Mouse (Mus musculus) T-helper 17 cell (primary cell): ENCODE data around the gene Vmn2r6.
"Not testable (repeated sequence)": the region's sequence is repeated elsewhere in the genome, so short reads cannot be mapped to it uniquely, and the experiment has no call there.

Experiments
- in situ Hi-C, 2 experiments: fragments of 300-600 bp; cut with MboI, MseI; formaldehyde crosslinking; loops; 1 replicate in 1 of 2; 2 replicates in 1 of 2; pipeline ENCODE4 v1.15.1; 2025; ENCODE audit warnings: high pct_unique_total_duplicates in 2 of 2

Gene Vmn2r6

DNA sequence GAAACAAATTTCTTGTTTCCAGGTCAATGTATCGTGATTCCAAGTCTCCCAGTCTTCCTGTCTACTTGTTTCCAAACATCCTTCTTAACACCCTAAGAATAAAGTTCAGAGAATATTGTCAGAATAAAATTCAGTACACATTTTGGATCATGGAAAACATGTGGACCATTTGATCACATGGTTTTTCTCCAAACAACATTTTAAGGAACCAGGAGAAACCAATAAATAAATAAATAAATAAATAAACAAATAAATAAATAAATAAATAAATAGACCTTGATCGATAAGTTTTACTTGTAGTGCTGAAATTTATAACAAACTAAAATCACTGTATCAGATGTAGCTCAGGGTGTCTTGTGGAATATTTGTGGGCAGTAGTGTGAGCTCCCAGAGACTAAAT, at the start of gene Vmn2r6:
TSS of gene Vmn2r6 (minus strand) at position 101 of the 400 bp plus-strand sequence.
- in situ Hi-C loops: loop anchor here (5.0 to 10.0 kb wide), 2 partner anchors 148 to 151 kb away; partner anchors contain the start of gene Vmn2r4 (in 2 of the 2)

DNA sequence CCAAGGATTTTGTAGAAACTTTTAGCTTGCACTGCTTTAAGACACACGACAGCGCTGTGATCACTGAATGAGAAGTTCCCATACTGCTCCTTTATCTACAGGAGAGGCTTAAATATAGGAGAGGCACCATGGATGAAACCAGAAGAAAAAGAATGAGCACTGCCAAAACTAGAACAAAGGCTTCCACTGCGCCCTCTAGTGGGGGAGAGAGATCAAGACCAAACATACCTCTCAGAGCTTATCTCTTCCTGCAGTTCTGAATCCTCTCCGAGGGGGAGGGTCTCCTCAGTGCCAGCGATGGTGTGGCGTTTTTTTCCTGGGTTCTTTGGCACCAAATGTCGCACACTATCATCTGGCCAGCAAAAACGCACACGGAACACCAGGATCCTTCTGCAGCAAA, 22.0 kb upstream of the Vmn2r6 start:
- in situ Hi-C loops: no loop called here

DNA sequence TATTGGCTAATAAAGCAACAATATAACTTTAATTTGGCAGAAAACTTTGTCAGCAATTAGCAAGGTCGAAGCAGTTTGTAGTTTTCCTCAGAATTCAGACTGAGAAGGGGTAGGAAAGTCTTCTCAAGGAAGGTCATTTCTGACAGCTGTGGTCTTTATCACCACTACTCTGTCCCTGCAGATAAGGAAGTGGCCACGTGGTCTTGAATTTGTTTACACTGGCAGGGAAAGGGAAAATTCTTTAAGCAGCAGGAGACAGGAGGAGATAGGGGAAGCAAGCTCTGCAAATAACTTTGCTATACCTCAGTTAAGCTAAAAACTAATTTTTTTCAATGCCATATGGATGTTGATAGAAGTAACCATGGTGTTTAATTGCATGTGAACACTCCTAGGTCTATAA, 3.2 kb upstream of the Vmn2r6 start:
- in situ Hi-C loops: loop anchor here (5.0 to 10.0 kb wide), 2 partner anchors 151 to 154 kb away; partner anchors contain the start of gene Vmn2r4 (in 2 of the 2)

DNA sequence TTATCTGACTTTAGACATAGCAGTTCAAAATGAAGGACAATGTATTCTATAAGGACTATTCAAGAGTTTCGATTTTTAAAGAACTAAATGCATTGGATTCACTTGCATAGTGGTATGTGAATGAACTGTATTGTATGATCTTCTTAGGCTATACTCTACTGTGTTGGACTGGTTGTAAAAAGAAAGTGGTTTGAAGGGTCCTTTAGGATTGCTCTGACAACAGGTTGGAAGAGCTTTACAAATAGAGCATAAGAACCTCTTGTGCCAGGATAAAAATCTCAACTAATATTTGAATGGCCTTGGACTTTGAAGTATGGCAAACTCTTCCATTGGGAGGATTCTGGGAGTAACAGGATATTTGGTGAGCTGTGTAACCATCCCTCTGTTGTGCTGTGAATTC, 42.0 kb downstream of the Vmn2r6 start:
- in situ Hi-C loops: not testable (repeated sequence)

DNA sequence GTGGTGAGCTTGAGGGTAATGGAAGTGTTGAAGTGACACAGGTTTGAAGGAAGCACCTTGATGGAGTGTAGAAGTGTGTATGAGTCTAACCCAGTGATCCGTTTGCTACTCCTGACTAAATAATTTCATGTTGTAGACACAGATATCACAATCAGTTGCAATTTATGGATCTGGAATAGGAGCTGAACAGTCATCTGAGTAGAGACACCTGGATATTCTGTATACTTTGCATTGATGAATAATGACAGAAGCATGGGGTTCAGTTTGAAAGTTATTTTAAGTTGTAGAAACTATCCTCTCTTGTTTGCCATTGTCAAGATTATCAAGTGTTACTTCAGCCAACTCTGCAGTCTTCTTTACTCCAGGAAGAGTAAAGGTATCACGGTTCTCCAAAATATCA, 55.9 kb downstream of the Vmn2r6 start, which contains the start of gene Vmn2r5:
TSS of gene Vmn2r5 (minus strand) at position 101 of the 400 bp plus-strand sequence.
- in situ Hi-C loops: not testable (repeated sequence)
